Mouse (Mus musculus) adrenal gland, postnatal 0 days (tissue): ENCODE results near the gene Olfr353. TPM values are rescaled to one million over a fixed set of nuclear protein-coding genes. Genes with fewer than 3 reads are reported as not detected.

Experiments
- polyA plus RNA-seq: library from polyadenylated mRNA; unstranded; fragments of >200 nt; fragmentation: Nextera tagmentation; extraction: Ambion mirVana; gene quantifications from 2 replicates; pipeline ENCODE4 v1.2.1, GENCODE M21; 2015

Olfr353 gene
- polyA plus RNA-seq = not detected in 2 replicates

DNA sequence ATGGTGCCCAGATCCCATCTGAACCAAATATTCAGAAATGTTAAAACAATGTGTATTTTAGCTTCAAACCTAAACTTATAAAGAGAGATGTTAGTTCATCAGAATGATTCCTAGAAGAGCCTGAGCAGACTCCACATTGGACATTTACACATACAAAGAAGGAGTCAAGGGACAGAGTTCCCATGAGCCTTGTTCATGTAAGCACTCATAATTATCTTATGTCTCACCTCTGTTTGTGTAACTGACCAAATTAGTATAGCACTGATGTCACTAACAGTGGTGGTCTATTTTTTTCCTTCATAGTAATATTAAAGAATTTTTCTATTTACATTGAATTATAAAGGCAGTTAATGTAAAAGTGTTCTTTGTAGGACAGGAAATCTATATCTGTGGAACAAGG, at the start of gene Olfr353:
Gene Olfr353 (minus strand): TSS at position 101 of the 400 bp plus-strand sequence.

DNA sequence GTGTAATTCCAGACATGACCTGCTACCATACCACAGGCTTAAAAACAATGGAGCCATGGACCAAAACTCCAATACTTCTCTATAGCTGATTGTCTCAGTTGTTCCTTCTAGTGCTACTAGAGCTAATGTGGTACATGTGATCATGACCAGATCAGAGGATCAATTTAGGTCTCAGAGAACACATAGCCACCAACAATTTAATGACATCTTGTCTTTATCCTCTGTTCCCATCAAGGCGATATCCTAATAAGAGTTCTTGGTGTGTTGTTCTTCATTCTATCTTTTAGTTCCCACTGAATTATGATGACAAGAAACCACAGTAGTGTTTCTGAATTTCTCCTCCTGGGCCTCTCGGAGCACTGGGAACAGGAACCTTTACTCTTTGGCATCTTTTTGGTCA, 44.1 kb upstream of the Olfr353 start, which contains the start of gene Olfr356:
Gene Olfr356 (plus strand): TSS at position 301 of the 400 bp plus-strand sequence.

DNA sequence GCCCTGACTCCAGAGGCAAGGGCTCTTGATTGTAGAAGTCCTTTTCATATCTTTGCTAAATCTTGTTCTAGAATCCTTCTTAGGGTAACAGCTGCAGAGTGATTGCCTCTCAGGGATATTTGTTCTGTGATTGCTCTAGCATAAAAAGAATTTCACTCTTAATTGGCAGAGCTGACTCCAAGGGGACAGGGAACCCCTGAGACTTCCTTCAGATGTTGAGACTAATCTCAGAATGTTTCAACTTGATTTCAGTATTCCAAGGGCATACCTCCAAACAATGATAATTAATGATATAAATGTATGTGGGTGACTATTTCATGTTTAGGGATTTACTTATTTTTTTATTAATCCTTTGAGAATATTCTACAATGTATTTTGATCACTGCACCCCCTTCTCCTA, 36.1 kb upstream of the Olfr353 start, which contains the start of gene Olfr355:
Gene Olfr355 (minus strand): TSS at position 101 of the 400 bp plus-strand sequence.

GRCm38 (mm10) chr2:36905380-36905779, 12.6 kb upstream of the Olfr353 start, which contains the start of gene Olfr354:
Gene Olfr354, plus strand, starts transcription at chr2:36905680.

DNA sequence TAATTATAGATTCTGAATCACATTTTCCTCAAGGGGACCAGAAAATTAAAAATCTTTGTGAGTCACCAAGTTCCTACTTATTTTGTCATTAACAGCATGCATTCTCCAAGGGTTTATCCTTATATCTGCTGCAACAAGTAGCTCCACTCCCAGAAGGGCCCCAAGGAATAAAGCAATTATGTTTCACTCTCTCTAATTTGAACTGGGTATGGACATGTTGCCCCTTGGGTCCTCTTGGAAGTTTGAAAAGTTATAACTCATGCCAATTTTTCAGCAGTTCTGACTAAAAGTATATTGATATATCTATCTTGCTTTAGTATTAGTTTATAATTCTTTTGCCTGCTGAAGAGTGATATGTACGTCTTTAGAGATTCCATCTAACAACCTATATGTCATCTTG, 24.6 kb downstream of the Olfr353 start, which contains the start of gene Olfr352:
Gene Olfr352 (plus strand): TSS at position 301 of the 400 bp plus-strand sequence.

GRCm38 (mm10) chr2:36862560-36862959, 30.2 kb downstream of the Olfr353 start, which contains the start of gene Olfr351:
Gene Olfr351, minus strand, starts transcription at chr2:36862660.

GRCm38 (mm10) chr2:36846010-36846409, 46.7 kb downstream of the Olfr353 start, which contains the start of gene Olfr350:
Gene Olfr350, plus strand, starts transcription at chr2:36846310.

Other genes with a start within 250 kb of the Olfr353 start
- gene Olfr346, start 207.1 kb downstream of the Olfr353 start, polyA plus RNA-seq = not detected in 2 replicates
- not detected in 2 replicates for gene Olfr347, start 161.0 kb downstream of the Olfr353 start, polyA plus RNA-seq
- gene Olfr348, start 108.7 kb downstream of the Olfr353 start, polyA plus RNA-seq = not detected in 2 replicates
- gene Olfr50, start 102.4 kb downstream of the Olfr353 start, polyA plus RNA-seq = not detected in 2 replicates
- gene Olfr3, start 75.9 kb downstream of the Olfr353 start, polyA plus RNA-seq = not detected in 2 replicates
- gene Olfr350, start 46.6 kb downstream of the Olfr353 start, polyA plus RNA-seq = not detected in 2 replicates
- not detected in 2 replicates for gene Olfr351, start 30.3 kb downstream of the Olfr353 start, polyA plus RNA-seq
- not detected in 2 replicates for gene Olfr352, start 24.5 kb downstream of the Olfr353 start, polyA plus RNA-seq
- gene Olfr354, start 12.7 kb upstream of the Olfr353 start, polyA plus RNA-seq = not detected in 2 replicates
- gene Olfr355, start 36.0 kb upstream of the Olfr353 start, polyA plus RNA-seq = not detected in 2 replicates
- not detected in 2 replicates for gene Olfr356, start 44.2 kb upstream of the Olfr353 start, polyA plus RNA-seq
- gene Olfr357, start 100.9 kb upstream of the Olfr353 start, polyA plus RNA-seq = not detected in 2 replicates
- not detected in 2 replicates for gene Olfr358, start 116.4 kb upstream of the Olfr353 start, polyA plus RNA-seq
- not detected in 2 replicates for gene Olfr360, start 172.8 kb upstream of the Olfr353 start, polyA plus RNA-seq
- not detected in 2 replicates for gene Olfr361, start 196.4 kb upstream of the Olfr353 start, polyA plus RNA-seq
- gene Olfr362, start 225.0 kb upstream of the Olfr353 start, polyA plus RNA-seq = not detected in 2 replicates
- not detected in 2 replicates for gene Olfr364-ps1, start 246.4 kb upstream of the Olfr353 start, polyA plus RNA-seq